Mouse (Mus musculus): Measurements from ENCODE around the gene Zfp653. TPM values are rescaled to one million over a fixed set of nuclear protein-coding genes. Genes with fewer than 3 reads are reported as not detected.

Gene Zfp653
- total RNA-seq (2018; cell fraction: chromatin; rRNA removed) = 10 to 100 TPM; 25.7 to 52.4 (median 35.6) TPM
- total RNA-seq (2018; cell fraction: cytosol; rRNA removed) = 1 to 10 TPM; 4.6 to 7.7 (median 6.1) TPM
- 10 to 100 TPM; 12.6 to 37.1 (median 22.2) TPM for total RNA-seq (2018; cell fraction: nucleus; rRNA removed)
- 4.3 to 7.0 TPM (median 5.2 TPM) in 3 replicates for polyA plus RNA-seq (2018)

DNA sequence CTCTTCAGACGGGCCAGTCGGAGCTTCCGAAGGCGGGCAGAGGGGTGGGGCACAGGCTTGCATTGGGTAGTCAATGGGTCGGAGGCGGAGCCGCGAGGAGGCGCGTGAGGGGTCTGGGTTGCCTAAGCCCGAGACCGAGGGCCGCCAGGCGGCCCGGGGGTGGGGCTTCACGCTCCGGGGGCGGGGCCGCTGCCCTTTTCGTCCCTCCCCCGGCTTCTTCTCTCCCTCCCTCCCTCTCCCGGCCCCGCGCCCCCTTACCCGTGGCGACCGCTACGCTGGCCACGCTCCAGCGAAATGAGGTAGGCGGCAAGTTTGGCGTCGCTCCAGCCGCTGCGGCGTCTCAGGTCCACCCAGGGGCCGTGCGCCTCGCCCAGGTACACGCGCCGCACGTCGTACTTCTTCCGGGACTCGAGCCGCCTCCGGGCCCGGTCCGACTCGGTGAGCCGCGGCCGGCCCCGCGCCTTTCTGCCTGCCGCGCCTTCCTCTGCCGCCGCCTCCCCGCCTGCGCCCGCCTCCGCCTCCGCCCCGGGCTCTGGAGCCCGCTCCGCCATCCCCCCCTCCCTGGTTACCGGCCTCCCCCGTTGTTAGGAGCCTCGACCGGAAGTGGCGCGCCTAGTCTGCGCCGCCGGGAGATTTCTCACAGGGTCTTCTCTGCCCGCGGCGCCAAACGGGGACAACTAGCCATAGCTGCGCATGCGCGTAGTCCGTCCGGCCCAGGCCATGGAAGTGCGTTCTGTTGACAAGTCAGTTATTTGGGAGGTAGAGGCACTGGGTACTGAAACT, at the start of gene Zfp653, which contains the start of gene Gm49318:
Zfp653 (minus strand) TSS at position 586 of the 783 bp plus-strand sequence.
Gm49318 (minus strand) TSS at position 469 of the 783 bp plus-strand sequence.
- WGBS (ENCODE audit: missing documents) = 0% methylated on average over 70 of the region's 87 CpGs
- Histone ChIP-seq H3K4me3 (ENCODE audit: inconsistent target) (peak within 1 kb of the TSS; percentile 53), H3K36me3 (ENCODE audit: inconsistent target) (0 out of 2 replicates have a peak, but pooled peaks cover under 1% of the 10 kb centered on the region), H3K79me2 (ENCODE audit: inconsistent target) (no peaks in the 10 kb centered on the region), H3K27ac (peak within 1 kb of the TSS; percentile 36)

DNA sequence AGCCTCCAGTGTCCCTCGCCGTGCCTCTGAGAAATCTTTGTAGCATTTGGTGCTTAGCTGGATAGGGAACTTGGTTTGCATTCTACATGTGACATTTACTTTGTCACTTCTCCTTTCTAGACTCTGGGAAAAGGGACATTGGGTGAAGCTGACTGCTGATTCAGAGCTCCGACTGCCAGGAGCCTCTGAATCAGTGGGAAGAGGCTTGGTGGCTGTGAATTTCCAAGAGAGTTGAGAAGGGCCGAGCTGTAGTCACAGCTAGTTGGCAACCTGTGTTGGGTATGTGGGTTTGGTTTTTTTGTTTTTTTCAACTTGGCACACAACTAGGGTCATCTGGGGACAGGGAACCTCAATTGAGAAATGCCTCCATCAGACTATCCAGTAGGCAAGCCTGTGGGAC, 48.4 kb upstream of the Zfp653 start:
- Histone ChIP-seq H3K79me2 (ENCODE audit: inconsistent target) (peaks cover 22% of the 10 kb centered on the region), H3K27ac (peak overlapping the region; percentile 90), H3K4me3 (ENCODE audit: inconsistent target) (no peak overlapping the region), H3K36me3 (ENCODE audit: inconsistent target) (no peaks in the 10 kb centered on the region)
- WGBS (ENCODE audit: missing documents) = 5% methylated on average over 4 of the region's 4 CpGs

GRCm38 (mm10) chr9:22117754-22118456, 46.7 kb upstream of the Zfp653 start:
- WGBS (ENCODE audit: missing documents) = 60% methylated on average over 7 of the region's 10 CpGs
- Histone ChIP-seq H3K79me2 (ENCODE audit: inconsistent target) (peaks cover 31% of the 10 kb centered on the region), H3K36me3 (ENCODE audit: inconsistent target) (peaks cover 10% of the 10 kb centered on the region), H3K27ac (peak overlapping the region; percentile 37), H3K4me3 (ENCODE audit: inconsistent target) (peak overlapping the region; percentile 80; the same call in 1 of the 2 replicates)

GRCm38 (mm10) chr9:22116740-22117426, 45.7 kb upstream of the Zfp653 start, which contains the start of gene Elof1:
Elof1 (minus strand) TSS chr9:22117172.
- Histone ChIP-seq H3K36me3 (ENCODE audit: inconsistent target) (peaks cover 21% of the 10 kb centered on the region), H3K4me3 (ENCODE audit: inconsistent target) (peak within 1 kb of the TSS; percentile 80), H3K79me2 (ENCODE audit: inconsistent target) (peaks cover 31% of the 10 kb centered on the region), H3K27ac (peak within 1 kb of the TSS; percentile 37)
- under 1% methylated on average over 50 of the region's 52 CpGs for WGBS (ENCODE audit: missing documents)

DNA sequence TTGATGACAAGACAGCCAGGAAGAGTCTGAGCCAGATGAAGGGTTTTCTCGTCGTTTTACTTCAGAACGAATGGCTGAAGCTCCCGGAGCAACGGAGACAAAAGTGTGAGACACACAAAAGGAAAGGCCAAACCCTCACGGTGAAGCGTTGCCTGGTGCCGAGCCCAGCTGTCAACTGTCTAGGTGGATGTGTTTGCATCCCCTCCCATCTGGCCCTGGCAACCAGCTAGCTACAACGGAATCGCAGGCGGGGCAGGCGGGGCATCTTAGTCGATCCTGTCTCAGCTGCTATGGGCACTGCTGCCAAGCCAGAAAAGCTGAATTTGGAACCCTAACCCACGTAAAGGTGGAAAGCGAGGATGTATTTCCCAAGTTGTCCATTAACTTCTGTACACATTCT, 44.9 kb upstream of the Zfp653 start:
- peaks cover 31% of the 10 kb centered on the region for H3K79me2 ChIP-seq (ENCODE audit: inconsistent target)
- peaks cover 28% of the 10 kb centered on the region for H3K36me3 ChIP-seq (ENCODE audit: inconsistent target)
- no peak overlapping the region for H3K27ac ChIP-seq
- WGBS (ENCODE audit: missing documents) = 29% methylated on average over 15 of the region's 15 CpGs
- H3K4me3 ChIP-seq (ENCODE audit: inconsistent target) = peak overlapping the region; percentile 80

DNA sequence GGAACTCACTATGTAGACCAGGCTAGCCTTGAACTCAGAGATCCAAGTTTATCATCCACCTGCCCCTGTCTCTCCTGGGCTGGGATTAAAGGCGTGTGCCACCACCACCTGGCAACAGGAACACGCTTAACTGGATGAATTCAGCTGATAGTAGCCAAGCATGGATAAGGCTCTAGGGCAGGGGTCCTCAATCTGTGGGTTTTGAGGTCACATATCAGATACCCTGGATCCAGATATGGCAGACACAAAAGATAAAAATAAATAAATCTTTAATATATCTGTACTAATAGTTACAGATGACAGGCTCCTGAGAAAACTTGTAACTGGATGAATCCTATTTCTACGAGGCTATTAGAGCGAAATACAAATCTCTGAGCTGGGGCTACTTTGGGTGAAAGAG, 44.5 kb upstream of the Zfp653 start:
- peak overlapping the region; percentile 80; the same call in 1 of the 2 replicates for H3K4me3 ChIP-seq (ENCODE audit: inconsistent target)
- H3K27ac ChIP-seq = no peak overlapping the region
- peaks cover 31% of the 10 kb centered on the region for H3K79me2 ChIP-seq (ENCODE audit: inconsistent target)
- H3K36me3 ChIP-seq (ENCODE audit: inconsistent target) = peaks cover 28% of the 10 kb centered on the region
- 95% methylated on average over 4 of the region's 4 CpGs for WGBS (ENCODE audit: missing documents)

GRCm38 (mm10) chr9:22108194-22108593, 37.0 kb upstream of the Zfp653 start:
- 97% methylated on average over 8 of the region's 9 CpGs for WGBS (ENCODE audit: missing documents)
- Histone ChIP-seq H3K27ac (no peak overlapping the region), H3K36me3 (ENCODE audit: inconsistent target) (peaks cover 20% of the 10 kb centered on the region), H3K79me2 (ENCODE audit: inconsistent target) (no peaks in the 10 kb centered on the region), H3K4me3 (ENCODE audit: inconsistent target) (no peak overlapping the region)

- WGBS (ENCODE audit: missing documents) = 14% methylated on average over 16 of the region's 18 CpGs
- H3K4me3 ChIP-seq (ENCODE audit: inconsistent target) = no peak overlapping the region
- H3K27ac ChIP-seq = no peak overlapping the region
- H3K36me3 ChIP-seq (ENCODE audit: inconsistent target) = no peaks in the 10 kb centered on the region
- no peaks in the 10 kb centered on the region for H3K79me2 ChIP-seq (ENCODE audit: inconsistent target)
These were observed 28.7 kb upstream of the Zfp653 start for GRCm38 (mm10) chr9:22099922-22100321.

DNA sequence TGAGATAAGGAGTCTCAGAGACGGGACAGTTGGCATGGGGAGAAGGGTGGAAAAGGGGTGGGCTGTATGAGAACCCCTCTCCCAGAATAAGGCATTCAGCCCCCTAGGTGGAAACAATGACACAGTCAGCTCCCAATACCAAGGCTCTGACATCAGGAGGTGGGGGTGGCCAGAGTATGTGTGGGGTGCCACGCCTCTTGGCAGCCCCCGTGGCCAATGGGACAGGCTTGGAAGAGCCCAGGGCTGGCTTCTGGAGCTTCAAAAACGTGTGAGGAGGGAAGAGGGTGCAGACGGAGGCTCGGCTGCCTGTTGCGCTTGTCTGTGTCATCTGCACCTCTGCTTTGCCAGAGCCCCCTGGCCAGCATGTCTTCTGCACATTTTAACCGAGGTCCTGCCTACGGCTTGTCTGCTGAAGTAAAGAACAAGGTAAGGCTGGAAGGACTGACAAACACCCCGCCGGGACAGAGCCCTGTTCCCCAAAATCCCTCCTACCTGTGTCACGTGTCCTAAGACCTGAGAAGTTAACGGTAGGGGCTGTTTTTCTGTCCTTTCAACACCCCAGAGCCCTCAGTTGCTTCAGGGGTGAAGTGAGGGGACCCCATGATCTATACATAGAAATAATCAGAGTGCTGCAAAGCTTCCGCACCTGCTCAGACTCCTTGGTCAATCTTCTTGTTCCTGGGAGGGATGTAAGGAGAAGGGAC, 28.0 kb upstream of the Zfp653 start, which contains the start of gene Cnn1:
Cnn1 (plus strand) TSS at position 224 of the 704 bp plus-strand sequence.
- Histone ChIP-seq H3K79me2 (ENCODE audit: inconsistent target) (no peaks in the 10 kb centered on the region), H3K4me3 (ENCODE audit: inconsistent target) (no peak within 1 kb of the TSS)
- WGBS (ENCODE audit: missing documents) = 23% methylated on average over 14 of the region's 14 CpGs

GRCm38 (mm10) chr9:22095854-22096307, 24.7 kb upstream of the Zfp653 start:
- no peak overlapping the region for H3K4me3 ChIP-seq (ENCODE audit: inconsistent target)
- H3K36me3 ChIP-seq (ENCODE audit: inconsistent target) = no peaks in the 10 kb centered on the region
- H3K27ac ChIP-seq = no peak overlapping the region
- 2% methylated on average over 24 of the region's 24 CpGs for WGBS (ENCODE audit: missing documents)
- no peaks in the 10 kb centered on the region for H3K79me2 ChIP-seq (ENCODE audit: inconsistent target)

More for the DNA sequence above, 28.0 kb upstream of the Zfp653 start, which contains the start of gene Cnn1:
- H3K36me3 ChIP-seq (ENCODE audit: inconsistent target) = no peaks in the 10 kb centered on the region
- no peak within 1 kb of the TSS for H3K27ac ChIP-seq

DNA sequence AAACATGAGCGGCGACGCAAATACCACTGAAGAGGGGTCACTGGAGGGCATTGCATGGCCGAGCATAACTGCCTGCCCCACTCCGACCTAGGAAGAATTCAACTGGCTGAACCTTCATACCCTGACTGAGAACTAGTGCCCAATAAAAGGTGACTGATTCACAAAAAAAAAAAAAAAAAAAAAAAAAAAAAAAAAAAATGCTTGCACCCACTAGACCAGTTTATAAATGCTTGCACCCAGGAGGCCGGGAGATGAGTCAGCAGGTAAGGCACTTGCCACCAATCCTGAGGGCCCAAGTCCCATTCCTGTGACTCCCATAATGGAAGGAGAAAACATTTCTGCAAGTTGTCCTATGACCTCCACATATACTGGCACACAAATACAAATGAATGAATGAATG, 21.6 kb upstream of the Zfp653 start:
- WGBS (ENCODE audit: missing documents) = 83% methylated on average over 6 of the region's 6 CpGs
- H3K36me3 ChIP-seq (ENCODE audit: inconsistent target) = no peaks in the 10 kb centered on the region

GRCm38 (mm10) chr9:22089986-22090385, 18.8 kb upstream of the Zfp653 start:
- 90% methylated on average over 7 of the region's 7 CpGs for WGBS (ENCODE audit: missing documents)
- Histone ChIP-seq H3K36me3 (ENCODE audit: inconsistent target) (no peaks in the 10 kb centered on the region), H3K79me2 (ENCODE audit: inconsistent target) (no peaks in the 10 kb centered on the region), H3K27ac (no peak overlapping the region), H3K4me3 (ENCODE audit: inconsistent target) (no peak overlapping the region)

More for the DNA sequence above, 21.6 kb upstream of the Zfp653 start:
- Histone ChIP-seq H3K79me2 (ENCODE audit: inconsistent target) (no peaks in the 10 kb centered on the region), H3K27ac (no peak overlapping the region), H3K4me3 (ENCODE audit: inconsistent target) (no peak overlapping the region)

GRCm38 (mm10) chr9:22089281-22089680, 18.1 kb upstream of the Zfp653 start:
- H3K79me2 ChIP-seq (ENCODE audit: inconsistent target) = no peaks in the 10 kb centered on the region
- no peaks in the 10 kb centered on the region for H3K36me3 ChIP-seq (ENCODE audit: inconsistent target)
- WGBS (ENCODE audit: missing documents) = 96% methylated on average over 7 of the region's 7 CpGs
- no peak overlapping the region for H3K27ac ChIP-seq
- H3K4me3 ChIP-seq (ENCODE audit: inconsistent target) = no peak overlapping the region
